Mouse (Mus musculus): ENCODE data around the gene Spns1. TPM values are rescaled to one million over a fixed set of nuclear protein-coding genes. Genes with fewer than 3 reads are reported as not detected.

Spns1 gene
- polyA plus RNA-seq, 1 experiment: 74.6 TPM

GRCm38 (mm10) chr7:126354738-126355614 lies 22.3 kb downstream of the Spns1 start:
- peaks cover 86% of the 10 kb centered on the region for H3K4me1 ChIP-seq
- H3K27me3 ChIP-seq (replicated peaks): no peaks in the 10 kb centered on the region
- peaks cover 10% of the 10 kb centered on the region for H3K36me3 ChIP-seq (replicated peaks; ENCODE audit: low read length)
- peak overlapping the region; percentile 86 for H3K4me3 ChIP-seq (replicated peaks)
- H3K9me3 ChIP-seq: no peaks in the 10 kb centered on the region
- TF ChIP-seq FLI1 (IDR thresholded peaks at IDR 0.05; ENCODE audit: low read length) (no peak), GATA1 (IDR thresholded peaks at IDR 0.05; ENCODE audit: borderline replicate concordance, low read length) (no peak)

- H3K9me3 ChIP-seq: no peaks in the 10 kb centered on the region
- peak overlapping the region; percentile 88 for H3K4me3 ChIP-seq (replicated peaks)
- H3K36me3 ChIP-seq (replicated peaks; ENCODE audit: low read length): peaks cover 3% of the 10 kb centered on the region
- H3K27me3 ChIP-seq (replicated peaks): no peaks in the 10 kb centered on the region
- TF ChIP-seq GATA1 (IDR thresholded peaks at IDR 0.05; ENCODE audit: borderline replicate concordance, low read length) (no peak), FLI1 (IDR thresholded peaks at IDR 0.05; ENCODE audit: low read length) (no peak)
- H3K4me1 ChIP-seq: peaks cover 84% of the 10 kb centered on the region
Observed at GRCm38 (mm10) chr7:126353994-126354365, 23.3 kb downstream of the Spns1 start.

- H3K27me3 ChIP-seq (replicated peaks): no peaks in the 10 kb centered on the region
- H3K9me3 ChIP-seq: no peaks in the 10 kb centered on the region
- peak overlapping the region; percentile 88 for H3K4me3 ChIP-seq (replicated peaks)
- TF ChIP-seq FLI1 (IDR thresholded peaks at IDR 0.05; ENCODE audit: low read length) (no peak), GATA1 (IDR thresholded peaks at IDR 0.05; ENCODE audit: borderline replicate concordance, low read length) (no peak)
- H3K36me3 ChIP-seq (replicated peaks; ENCODE audit: low read length): peaks cover 3% of the 10 kb centered on the region
- H3K4me1 ChIP-seq: peaks cover 84% of the 10 kb centered on the region
Observed at GRCm38 (mm10) chr7:126353251-126353993, 23.8 kb downstream of the Spns1 start.

- H3K36me3 ChIP-seq (replicated peaks; ENCODE audit: low read length): no peaks in the 10 kb centered on the region
- no peak for TF ChIP-seq GATA1 (IDR thresholded peaks at IDR 0.05; ENCODE audit: borderline replicate concordance, low read length)
- no peak for TF ChIP-seq FLI1 (IDR thresholded peaks at IDR 0.05; ENCODE audit: low read length)
- no peaks in the 10 kb centered on the region for H3K9me3 ChIP-seq
- H3K4me1 ChIP-seq: peaks cover 75% of the 10 kb centered on the region
- H3K27me3 ChIP-seq (replicated peaks): no peaks in the 10 kb centered on the region
- H3K4me3 ChIP-seq (replicated peaks): no peak overlapping the region
Observed at GRCm38 (mm10) chr7:126351419-126351951, 25.8 kb downstream of the Spns1 start.

- no peaks in the 10 kb centered on the region for H3K27me3 ChIP-seq (replicated peaks)
- peaks cover 74% of the 10 kb centered on the region for H3K4me1 ChIP-seq
- no peaks in the 10 kb centered on the region for H3K9me3 ChIP-seq
- TF ChIP-seq FLI1 (IDR thresholded peaks at IDR 0.05; ENCODE audit: low read length): no peak
- TF ChIP-seq GATA1 (IDR thresholded peaks at IDR 0.05; ENCODE audit: borderline replicate concordance, low read length): no peak
- H3K36me3 ChIP-seq (replicated peaks; ENCODE audit: low read length): no peaks in the 10 kb centered on the region
- no peak overlapping the region for H3K4me3 ChIP-seq (replicated peaks)
Observed at GRCm38 (mm10) chr7:126350748-126351418, 26.4 kb downstream of the Spns1 start.

GRCm38 (mm10) chr7:126348293-126348692 lies 29.0 kb downstream of the Spns1 start:
- Histone ChIP-seq H3K36me3 (replicated peaks; ENCODE audit: low read length) (no peaks in the 10 kb centered on the region), H3K4me1 (peaks cover 70% of the 10 kb centered on the region), H3K4me3 (replicated peaks) (peak overlapping the region; percentile 62), H3K9me3 (no peaks in the 10 kb centered on the region), H3K27me3 (replicated peaks) (no peaks in the 10 kb centered on the region)
- no peak for TF ChIP-seq FLI1 (IDR thresholded peaks at IDR 0.05; ENCODE audit: low read length)

- no peak overlapping the region for H3K4me3 ChIP-seq (replicated peaks)
Observed at GRCm38 (mm10) chr7:126347098-126347497, 30.2 kb downstream of the Spns1 start.

GRCm38 (mm10) chr7:126345969-126346368 lies 31.3 kb downstream of the Spns1 start:
- TF ChIP-seq GATA1 (IDR thresholded peaks at IDR 0.05; ENCODE audit: borderline replicate concordance, low read length) (no peak), FLI1 (IDR thresholded peaks at IDR 0.05; ENCODE audit: low read length) (no peak)
- no peaks in the 10 kb centered on the region for H3K36me3 ChIP-seq (replicated peaks; ENCODE audit: low read length)
- H3K27me3 ChIP-seq (replicated peaks): no peaks in the 10 kb centered on the region
- H3K4me3 ChIP-seq (replicated peaks): no peak overlapping the region
- H3K4me1 ChIP-seq: peaks cover 71% of the 10 kb centered on the region
- H3K9me3 ChIP-seq: no peaks in the 10 kb centered on the region

More at GRCm38 (mm10) chr7:126347098-126347497, 30.2 kb downstream of the Spns1 start:
- H3K36me3 ChIP-seq (replicated peaks; ENCODE audit: low read length): no peaks in the 10 kb centered on the region
- TF ChIP-seq GATA1 (IDR thresholded peaks at IDR 0.05; ENCODE audit: borderline replicate concordance, low read length) (no peak), FLI1 (IDR thresholded peaks at IDR 0.05; ENCODE audit: low read length) (no peak)
- no peaks in the 10 kb centered on the region for H3K9me3 ChIP-seq
- H3K4me1 ChIP-seq: peaks cover 72% of the 10 kb centered on the region
- H3K27me3 ChIP-seq (replicated peaks): no peaks in the 10 kb centered on the region

- Histone ChIP-seq H3K27me3 (replicated peaks) (no peaks in the 10 kb centered on the region), H3K36me3 (replicated peaks; ENCODE audit: low read length) (no peaks in the 10 kb centered on the region), H3K4me3 (replicated peaks) (no peak overlapping the region), H3K4me1 (peaks cover 71% of the 10 kb centered on the region), H3K9me3 (no peaks in the 10 kb centered on the region)
- TF ChIP-seq GATA1 (IDR thresholded peaks at IDR 0.05; ENCODE audit: borderline replicate concordance, low read length): no peak
- TF ChIP-seq FLI1 (IDR thresholded peaks at IDR 0.05; ENCODE audit: low read length): no peak
Observed at GRCm38 (mm10) chr7:126345557-126345956, 31.7 kb downstream of the Spns1 start.

Data from megakaryocyte, embryonic 14.5 days (primary cell).